Mouse (Mus musculus) testis, adult 2 months (tissue): ENCODE results near the gene Gm20388. TPM values are rescaled to one million over a fixed set of nuclear protein-coding genes. Genes with fewer than 3 reads are reported as not detected.

Experiments used
- H3K27ac ChIP-seq: fragments of 200-500 bp; 2 replicates; pipeline ENCODE4 v1.5.1; 2012; ENCODE audit warnings: low read depth, low read length; ENCODE audit not compliant: control insufficient read depth, insufficient read depth
- H3K27me3 ChIP-seq: fragments of 200-500 bp; 2 replicates; pipeline ENCODE4 v1.6.1; 2012; ENCODE audit warnings: mild to moderate bottlenecking, low read length, moderate library complexity; ENCODE audit not compliant: control insufficient read depth, insufficient read depth
- H3K36me3 ChIP-seq: fragments of 200-500 bp; 2 replicates; pipeline ENCODE4 v1.6.1; 2012; ENCODE audit warnings: mild to moderate bottlenecking, low read length; ENCODE audit not compliant: control insufficient read depth, insufficient read depth
- H3K4me1 ChIP-seq: fragments of 200-500 bp; 2 replicates; pipeline ENCODE4 v1.6.1; 2012; ENCODE audit warnings: low read length; ENCODE audit not compliant: control insufficient read depth, insufficient read depth
- H3K4me3 ChIP-seq: fragments of 200-500 bp; 2 replicates; pipeline ENCODE4 v1.5.1; 2012; ENCODE audit warnings: low read depth, mild to moderate bottlenecking, low read length, moderate library complexity, mixed read lengths; ENCODE audit not compliant: control insufficient read depth
- CTCF ChIP-seq: fragments of 200-500 bp; IDR thresholded peaks from 2 replicates; pipeline ENCODE4 v1.5.1; 2012; ENCODE audit warnings: low read depth, mild to moderate bottlenecking, inconsistent platforms, low read length, moderate library complexity; ENCODE audit not compliant: control insufficient read depth, insufficient read depth, insufficient replicate concordance
- POLR2A ChIP-seq: fragments of 200-500 bp; IDR thresholded peaks from 2 replicates; pipeline ENCODE4 v1.6.1; 2012; ENCODE audit warnings: low read depth, mild to moderate bottlenecking, inconsistent platforms, low read length, moderate library complexity; ENCODE audit not compliant: control insufficient read depth
- polyA plus RNA-seq: library from polyadenylated mRNA; depleted of rRNA; stranded (reverse); fragments of >200 nt; gene quantifications from 2 replicates; pipeline ENCODE4 v1.2.3, GENCODE M21; 2012

Gene Gm20388
- polyA plus RNA-seq, 1 experiment, result 5.6 TPM

- no peaks in the 10 kb centered on the region for H3K4me1 ChIP-seq
- H3K27ac ChIP-seq, result no peak overlapping the region
- no peaks in the 10 kb centered on the region for H3K27me3 ChIP-seq
- H3K36me3 ChIP-seq, result no peaks in the 10 kb centered on the region
- TF ChIP-seq CTCF, result no peak
- no peak for TF ChIP-seq POLR2A
- no peak overlapping the region for H3K4me3 ChIP-seq
Observed at GRCm38 (mm10) chr8:122705901-122706561, 2795.4 kb downstream of the Gm20388 start.

- TF ChIP-seq CTCF (no peak), POLR2A (no peak)
- Histone ChIP-seq H3K27ac (no peak overlapping the region), H3K36me3 (no peaks in the 10 kb centered on the region), H3K27me3 (no peaks in the 10 kb centered on the region), H3K4me1 (no peaks in the 10 kb centered on the region), H3K4me3 (no peak overlapping the region)
Observed at GRCm38 (mm10) chr8:122707184-122707583, 2796.5 kb downstream of the Gm20388 start.

- no peak overlapping the region for H3K27ac ChIP-seq
Observed at GRCm38 (mm10) chr8:122709340-122710111, 2798.9 kb downstream of the Gm20388 start.

GRCm38 (mm10) chr8:122711480-122711879, 2800.8 kb downstream of the Gm20388 start:
- Histone ChIP-seq H3K27ac (no peak overlapping the region), H3K36me3 (no peaks in the 10 kb centered on the region), H3K4me3 (no peak overlapping the region), H3K27me3 (no peaks in the 10 kb centered on the region), H3K4me1 (no peaks in the 10 kb centered on the region)
- TF ChIP-seq POLR2A, result no peak
- no peak for TF ChIP-seq CTCF

More at GRCm38 (mm10) chr8:122709340-122710111, 2798.9 kb downstream of the Gm20388 start:
- TF ChIP-seq CTCF, result no peak
- no peak for TF ChIP-seq POLR2A
- Histone ChIP-seq H3K27me3 (no peaks in the 10 kb centered on the region), H3K36me3 (no peaks in the 10 kb centered on the region), H3K4me3 (no peak overlapping the region), H3K4me1 (no peaks in the 10 kb centered on the region)

- no peaks in the 10 kb centered on the region for H3K4me1 ChIP-seq
- H3K27ac ChIP-seq, result no peak overlapping the region
- TF ChIP-seq CTCF, result no peak
- no peak for TF ChIP-seq POLR2A
- no peaks in the 10 kb centered on the region for H3K36me3 ChIP-seq
- no peak overlapping the region for H3K4me3 ChIP-seq
- H3K27me3 ChIP-seq, result no peaks in the 10 kb centered on the region
Observed at GRCm38 (mm10) chr8:122711891-122712365, 2801.3 kb downstream of the Gm20388 start.

- no peak for TF ChIP-seq POLR2A
- Histone ChIP-seq H3K27me3 (no peaks in the 10 kb centered on the region), H3K4me3 (no peak overlapping the region)
Observed at GRCm38 (mm10) chr8:122712411-122713156, 2801.9 kb downstream of the Gm20388 start.

GRCm38 (mm10) chr8:122713157-122713518, 2802.5 kb downstream of the Gm20388 start:
- Histone ChIP-seq H3K27me3 (no peaks in the 10 kb centered on the region), H3K27ac (no peak overlapping the region), H3K4me1 (no peaks in the 10 kb centered on the region), H3K36me3 (no peaks in the 10 kb centered on the region), H3K4me3 (no peak overlapping the region)
- TF ChIP-seq CTCF (no peak), POLR2A (no peak)

More at GRCm38 (mm10) chr8:122712411-122713156, 2801.9 kb downstream of the Gm20388 start:
- Histone ChIP-seq H3K4me1 (no peaks in the 10 kb centered on the region), H3K36me3 (no peaks in the 10 kb centered on the region), H3K27ac (no peak overlapping the region)
